ENCODE assay signal across 8 mouse cellular contexts in the genomic region with DNA sequence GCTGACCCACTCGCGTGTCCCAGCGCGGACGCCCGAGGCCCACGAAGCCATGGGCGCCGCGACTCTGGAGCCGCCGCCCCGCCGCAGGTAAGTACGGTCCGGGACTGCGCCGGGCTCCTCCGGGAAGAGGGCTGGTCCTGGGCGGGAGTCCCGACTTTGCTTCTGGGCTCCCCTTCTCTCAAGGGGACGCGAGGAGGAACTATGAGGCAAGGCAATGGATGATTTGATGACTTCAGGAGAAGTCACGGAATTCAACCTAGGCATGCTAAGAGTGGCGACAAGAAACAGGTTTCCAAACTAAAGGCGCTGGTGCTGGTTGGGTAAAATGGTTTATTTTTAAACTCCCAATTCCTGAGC. TPM values are rescaled to one million over a fixed set of nuclear protein-coding genes. Genes with fewer than 3 reads are reported as not detected.
DNase-seq lines count a peak whose midpoint lies in the region; ATAC-seq and TF ChIP-seq lines count a peak whose summit lies in the region.

No protein-coding gene starts in this region.

- H3K4me3 ChIP-seq in embryonic facial prominence, embryonic 15.5 days (replicated peaks) = peak overlapping the region; percentile 56
- H3K4me3 ChIP-seq in intestine, embryonic 15.5 days (replicated peaks) = peak overlapping the region; percentile 52
- peak overlapping the region; percentile 58 for H3K4me3 ChIP-seq in midbrain, postnatal 0 days (ENCODE audit: low read depth, low read length)

- peak; percentile 12 for DNase-seq in layer of hippocampus, adult 11-12 months (ENCODE audit: low spot score)
- no peak for DNase-seq in layer of hippocampus, postnatal 10 days (ENCODE audit: low spot score in 2 of 2)
- no peak for DNase-seq in midbrain, postnatal 0 days (ENCODE audit: low spot score)
- DNase-seq in cerebellum, postnatal 25 days = no peak
- no peak for DNase-seq in kidney, postnatal 14 days
- DNase-seq in cerebellum, adult 9-10 months = no peak

- 0 out of 2 replicates have a peak, but pooled peaks cover 10% of the 10 kb centered on the region for H3K4me1 ChIP-seq in embryonic facial prominence, embryonic 15.5 days
- 0 out of 2 replicates have a peak, but pooled peaks cover 2% of the 10 kb centered on the region for H3K4me1 ChIP-seq in intestine, embryonic 15.5 days (replicated peaks)
- no peaks in the 10 kb centered on the region for H3K4me1 ChIP-seq in midbrain, postnatal 0 days (ENCODE audit: insufficient read depth, low read length)

- ATAC-seq in embryonic facial prominence, embryonic 15.5 days (ENCODE audit: insufficient number of reproducible peaks, low FRiP score, low TSS enrichment, low read depth) = no peak
- no peak for ATAC-seq in intestine, embryonic 15.5 days
- no peak for ATAC-seq in midbrain, postnatal 0 days (ENCODE audit: low FRiP score)

- H3K9me3 ChIP-seq in embryonic facial prominence, embryonic 15.5 days (replicated peaks) = no peaks in the 10 kb centered on the region
- no peaks in the 10 kb centered on the region for H3K9me3 ChIP-seq in intestine, embryonic 15.5 days
- H3K9me3 ChIP-seq in midbrain, postnatal 0 days (ENCODE audit: low read length) = no peaks in the 10 kb centered on the region

- H3K27ac ChIP-seq in embryonic facial prominence, embryonic 15.5 days (replicated peaks) = no peak overlapping the region
- peak overlapping the region; percentile 22 for H3K27ac ChIP-seq in intestine, embryonic 15.5 days
- no peak overlapping the region for H3K27ac ChIP-seq in midbrain, postnatal 0 days (ENCODE audit: low read depth, low read length)

- TF ChIP-seq CTCF in midbrain, postnatal 0 days (IDR thresholded peaks at IDR 0.05) = no peak

- 1% methylated on average over 26 of the region's 26 CpGs for WGBS in embryonic facial prominence, embryonic 15.5 days
- under 1% methylated on average over 26 of the region's 26 CpGs for WGBS in intestine, embryonic 15.5 days
- WGBS in midbrain, postnatal 0 days = under 1% methylated on average over 26 of the region's 26 CpGs

- peak overlapping the region; percentile 29; the same call in 1 of the 2 replicates for H3K9ac ChIP-seq in embryonic facial prominence, embryonic 15.5 days
- H3K9ac ChIP-seq in intestine, embryonic 15.5 days = peak overlapping the region; percentile 51
- peak overlapping the region; percentile 42 for H3K9ac ChIP-seq in midbrain, postnatal 0 days (replicated peaks; ENCODE audit: low read length, poor library complexity, severe bottlenecking)

- peak overlapping the region; percentile 98 for H3K4me2 ChIP-seq in embryonic facial prominence, embryonic 15.5 days (replicated peaks)
- peak overlapping the region; percentile 95 for H3K4me2 ChIP-seq in intestine, embryonic 15.5 days (replicated peaks)
- peak overlapping the region; percentile 97 for H3K4me2 ChIP-seq in midbrain, postnatal 0 days (ENCODE audit: low read depth, low read length, poor library complexity, severe bottlenecking)

- peaks cover 19% of the 10 kb centered on the region for H3K27me3 ChIP-seq in embryonic facial prominence, embryonic 15.5 days
- H3K27me3 ChIP-seq in intestine, embryonic 15.5 days (replicated peaks) = no peaks in the 10 kb centered on the region
- 0 out of 2 replicates have a peak, but pooled peaks cover 7% of the 10 kb centered on the region for H3K27me3 ChIP-seq in midbrain, postnatal 0 days (ENCODE audit: insufficient read depth, low read length)

- no peaks in the 10 kb centered on the region for H3K36me3 ChIP-seq in embryonic facial prominence, embryonic 15.5 days
- no peaks in the 10 kb centered on the region for H3K36me3 ChIP-seq in intestine, embryonic 15.5 days
- H3K36me3 ChIP-seq in midbrain, postnatal 0 days (ENCODE audit: insufficient read depth, low read length) = no peaks in the 10 kb centered on the region

RNA-seq across cellular contexts. Expression of gene 0610040J01Rik, which starts 0.3 kb away (rescaled TPM):
- total RNA-seq in layer of hippocampus, postnatal 10 days (2021) = 1 to 10 TPM; 7.4 TPM
- polyA plus RNA-seq in embryonic facial prominence, embryonic 15.5 days (2015; fragmentation: Nextera tagmentation; extraction: Ambion mirVana) = 5.7 and 6.1 TPM in 2 replicates
- 44.5 and 45.9 TPM in 2 replicates for polyA plus RNA-seq in intestine, embryonic 15.5 days (2015; fragmentation: Nextera tagmentation; extraction: Ambion mirVana)
- 0.93 and 1.3 TPM in 2 replicates for total RNA-seq in midbrain, postnatal 0 days (2014; rRNA removed)
- polyA plus RNA-seq in midbrain, postnatal 0 days (2015; fragmentation: Nextera tagmentation; extraction: Ambion mirVana) = 2.9 and 3.2 TPM in 2 replicates
